Mouse (Mus musculus) CH12.LX (cell line): ENCODE measurements around the gene Fam162b. TPM values are rescaled to one million over a fixed set of nuclear protein-coding genes. Genes with fewer than 3 reads are reported as not detected.

Experiments used
- polyA plus RNA-seq: library from polyadenylated mRNA; unstranded; fragments of >175 nt; gene quantifications from 2 replicates; pipeline ENCODE4 v1.2.1, GENCODE M21; 2012; ENCODE audit warnings: low read depth; ENCODE audit not compliant: insufficient read length
- total RNA-seq, 2 experiments: library from RNA; depleted of rRNA; stranded (reverse); fragments of 300-350 nt in 1 of 2; fragments of >200 nt in 1 of 2; gene quantifications; 2 replicates each; pipeline ENCODE4 v1.2.3; 2012 to 2014

Gene Fam162b
- total and polyA plus RNA-seq, 3 experiments = 0.86 TPM; not detected in 2

Other genes starting within 250 kb of the Fam162b start
- gene Gm49339, start 109.9 kb downstream of the Fam162b start, total RNA-seq (2012; rRNA removed) = 3.4 and 3.8 TPM in 2 replicates
- 14.5 and 15.3 TPM in 2 replicates for gene Gm49339, start 109.9 kb downstream of the Fam162b start, total RNA-seq (2014; rRNA removed)
- gene Gm49339, start 109.9 kb downstream of the Fam162b start, polyA plus RNA-seq = 1.0 and 2.7 TPM in 2 replicates
- gene Lilr4b, start 109.9 kb downstream of the Fam162b start, total RNA-seq (2012; rRNA removed) = 1.3 and 1.7 TPM in 2 replicates
- gene Lilr4b, start 109.9 kb downstream of the Fam162b start, total RNA-seq (2014; rRNA removed) = 3.1 and 6.1 TPM in 2 replicates
- 13.0 and 19.4 TPM in 2 replicates for gene Lilr4b, start 109.9 kb downstream of the Fam162b start, polyA plus RNA-seq
- gene Lilrb4a, start 99.6 kb downstream of the Fam162b start, total RNA-seq (2012; rRNA removed) = 2.8 and 4.1 TPM in 2 replicates
- 11.3 and 19.2 TPM in 2 replicates for gene Lilrb4a, start 99.6 kb downstream of the Fam162b start, total RNA-seq (2014; rRNA removed)
- gene Lilrb4a, start 99.6 kb downstream of the Fam162b start, polyA plus RNA-seq = 48.0 and 53.3 TPM in 2 replicates
- gene Gprc6a, start 40.9 kb upstream of the Fam162b start, total RNA-seq (2012; rRNA removed) = not detected in 2 replicates
- not detected in 2 replicates for gene Gprc6a, start 40.9 kb upstream of the Fam162b start, total RNA-seq (2014; rRNA removed)
- not detected in 2 replicates for gene Gprc6a, start 40.9 kb upstream of the Fam162b start, polyA plus RNA-seq
- not detected in 2 replicates for gene Rfx6, start 87.2 kb upstream of the Fam162b start, total RNA-seq (2012; rRNA removed)
- not detected in 2 replicates for gene Rfx6, start 87.2 kb upstream of the Fam162b start, total RNA-seq (2014; rRNA removed)
- gene Rfx6, start 87.2 kb upstream of the Fam162b start, polyA plus RNA-seq = not detected in 2 replicates